Mouse (Mus musculus) cerebellum, postnatal 25 days (tissue): Measurements from ENCODE around the gene Krtap1-5.

Experiments
- DNase-seq, 2 experiments: peaks; one replicate each; pipeline ENCODE4 v3.0.0; 2021; ENCODE audit warnings: mixed read lengths in 2 of 2

Krtap1-5 gene

DNA sequence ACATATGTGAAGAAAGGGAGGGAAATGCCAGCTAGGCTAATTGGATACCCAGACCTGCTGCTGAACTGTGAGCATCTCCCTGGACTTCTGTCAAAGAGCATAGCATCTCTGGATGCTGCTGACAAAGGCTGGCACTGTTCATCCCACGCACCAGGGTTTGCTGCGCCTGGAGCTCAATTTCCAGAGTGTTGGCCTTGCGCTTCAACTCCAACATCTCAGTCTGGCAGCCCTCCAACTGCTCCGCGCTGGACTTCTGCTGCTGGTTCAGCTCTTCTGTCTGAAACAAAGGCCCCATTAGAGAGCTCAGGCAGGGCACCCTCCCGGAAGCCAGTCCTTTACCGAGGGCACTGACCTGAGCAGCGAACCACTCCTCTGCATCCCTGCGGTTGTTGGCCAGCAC lies 41.1 kb downstream of the Krtap1-5 start:
- peak; percentile 56 to 74 for DNase-seq
